Mouse (Mus musculus) bone marrow, adult 2 months (tissue): ENCODE results near the gene Rspo4. TPM values are rescaled to one million over a fixed set of nuclear protein-coding genes. Genes with fewer than 3 reads are reported as not detected.
A peak's percentile ranks its signal among the peaks of the same experiment; 100 is the strongest.

ENCODE experiments used
- H3K27ac ChIP-seq: fragments of 200-500 bp; 2 replicates; pipeline ENCODE4 v1.5.1; 2012; ENCODE audit warnings: low read depth, mild to moderate bottlenecking, control low read depth, inconsistent platforms, low read length; ENCODE audit not compliant: control insufficient read depth, poor library complexity, insufficient read depth
- H3K4me1 ChIP-seq: fragments of 200-500 bp; 2 replicates; pipeline ENCODE4 v1.6.1; 2011; ENCODE audit warnings: low read length; ENCODE audit not compliant: control insufficient read depth, insufficient read depth
- H3K4me3 ChIP-seq: fragments of 200-500 bp; replicated peaks from 2 replicates; pipeline ENCODE3; 2011; ENCODE audit warnings: mild to moderate bottlenecking, low read depth, low read length, control low read depth; ENCODE audit not compliant: control insufficient read depth
- CTCF ChIP-seq: fragments of 200-500 bp; IDR thresholded peaks from 2 replicates; pipeline ENCODE4 v1.5.1; 2011; ENCODE audit warnings: low read length, control low read depth; ENCODE audit not compliant: control insufficient read depth, insufficient read depth
- POLR2A ChIP-seq: fragments of 200-500 bp; IDR thresholded peaks from 2 replicates; pipeline ENCODE4 v1.6.1; 2011; ENCODE audit warnings: low read depth, mild to moderate bottlenecking, control low read depth, low read length, borderline replicate concordance; ENCODE audit not compliant: control insufficient read depth
- WGBS: fragments of 180-500 bp; shearing (Covaris S2); methylation state at CpG from one replicate; pipeline ENCODE4 v1.1.7; 2018; 5-methylcytosine and 5-hydroxymethylcytosine counted together
- polyA plus RNA-seq: library from polyadenylated mRNA; stranded (reverse); fragments of >200 nt; gene quantifications from 2 replicates; pipeline ENCODE4 v1.2.4, GENCODE M21; 2011; ENCODE audit warnings: low replicate concordance; ENCODE audit not compliant: missing spikeins, insufficient read depth, insufficient read length

Rspo4 gene
- polyA plus RNA-seq, 1 experiment, result not detected

DNA sequence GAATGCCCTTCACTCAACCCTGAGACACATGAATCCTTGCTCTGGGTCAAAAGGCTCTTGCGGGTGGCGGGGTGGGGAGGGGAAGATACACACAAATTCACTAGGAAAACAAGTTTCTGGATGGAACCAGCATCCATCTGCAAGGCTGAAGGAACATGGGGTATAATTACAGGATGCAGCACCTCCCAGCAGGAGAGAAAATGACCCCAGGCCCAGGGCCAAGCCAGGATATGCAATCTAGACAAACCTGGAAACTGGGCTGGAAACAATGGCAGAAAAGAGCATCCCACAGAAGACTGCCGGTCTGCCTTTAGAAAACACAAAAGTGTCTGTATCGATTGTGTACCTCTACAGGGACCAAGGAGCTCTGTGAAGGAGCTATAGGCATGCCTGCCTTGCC is 61.2 kb downstream of the Rspo4 start:
- TF ChIP-seq CTCF (no peak), POLR2A (no peak)
- Histone ChIP-seq H3K4me1 (no peaks in the 10 kb centered on the region), H3K27ac (no peak overlapping the region), H3K4me3 (no peak overlapping the region)
- 76% methylated on average over 4 of the region's 4 CpGs for WGBS

DNA sequence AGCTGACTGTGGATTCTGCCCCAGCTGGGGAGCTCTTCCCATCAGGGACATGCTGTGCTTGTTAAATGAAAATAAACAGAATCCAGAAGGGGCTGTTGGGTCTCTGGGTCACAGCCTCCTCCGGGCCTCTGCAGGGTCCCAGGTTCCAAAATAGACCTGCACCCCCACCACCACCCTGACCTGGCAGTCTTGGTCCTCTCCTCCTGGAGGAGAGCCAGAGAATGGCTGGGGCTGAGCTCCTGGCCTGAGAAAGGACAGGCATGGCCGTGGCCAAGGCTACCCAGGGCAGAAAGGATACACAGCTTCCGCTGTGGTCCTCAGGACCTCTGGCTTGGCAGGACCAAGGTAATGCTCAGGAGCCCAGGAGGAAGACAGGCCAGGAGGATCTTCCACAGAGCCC is 61.9 kb downstream of the Rspo4 start:
- 59% methylated on average over 3 of the region's 3 CpGs for WGBS
- Histone ChIP-seq H3K4me3 (no peak overlapping the region), H3K27ac (no peak overlapping the region), H3K4me1 (no peaks in the 10 kb centered on the region)
- no peak for TF ChIP-seq POLR2A
- TF ChIP-seq CTCF, result no peak

DNA sequence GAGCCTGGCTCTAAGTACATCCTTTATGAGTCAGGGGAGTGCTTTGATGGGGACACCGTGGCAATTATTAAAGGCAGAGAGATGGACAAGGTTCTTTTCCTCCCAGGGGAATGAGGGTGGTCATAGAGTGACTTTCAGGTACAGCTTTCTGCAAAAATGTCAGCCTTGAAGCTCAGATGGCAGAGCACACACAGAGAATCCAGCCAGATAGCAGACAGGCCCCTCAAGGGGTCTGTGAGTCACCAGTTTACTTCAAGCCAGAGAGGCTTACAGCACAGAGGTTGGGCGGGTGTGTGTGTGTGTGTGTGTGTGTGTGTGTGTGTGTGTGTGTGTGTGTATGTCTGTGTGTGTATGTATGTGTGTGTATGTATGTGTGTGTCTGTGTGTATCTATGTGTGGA is 64.3 kb downstream of the Rspo4 start:
- TF ChIP-seq CTCF, result no peak
- no peak for TF ChIP-seq POLR2A
- Histone ChIP-seq H3K27ac (no peak overlapping the region), H3K4me3 (no peak overlapping the region), H3K4me1 (peaks cover 2% of the 10 kb centered on the region; the same call in 1 of the 2 replicates)
- 78% methylated on average over 2 of the region's 2 CpGs for WGBS

DNA sequence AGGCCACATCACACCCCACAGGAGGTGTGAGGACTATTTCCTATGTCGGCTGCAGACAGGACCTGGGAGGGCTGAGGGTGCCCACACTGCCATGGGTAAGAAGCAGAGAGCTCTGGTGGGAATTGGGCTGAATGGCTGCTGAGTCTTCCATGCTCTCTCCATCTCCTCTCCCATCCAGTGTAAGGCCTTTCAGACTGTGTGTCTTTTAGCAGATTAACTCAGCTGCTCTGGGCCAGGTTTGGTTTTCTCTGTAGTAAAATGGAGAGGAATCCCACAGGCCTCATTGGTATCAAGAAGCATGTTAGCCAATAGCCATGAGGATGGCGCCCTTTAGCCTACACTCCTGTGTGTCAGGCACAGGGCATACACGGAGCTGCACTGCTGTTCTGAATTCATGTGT is 66.7 kb downstream of the Rspo4 start:
- Histone ChIP-seq H3K27ac (no peak overlapping the region), H3K4me3 (no peak overlapping the region), H3K4me1 (peaks cover 2% of the 10 kb centered on the region; the same call in 1 of the 2 replicates)
- 65% methylated on average over 3 of the region's 3 CpGs for WGBS
- TF ChIP-seq POLR2A (no peak), CTCF (no peak)

DNA sequence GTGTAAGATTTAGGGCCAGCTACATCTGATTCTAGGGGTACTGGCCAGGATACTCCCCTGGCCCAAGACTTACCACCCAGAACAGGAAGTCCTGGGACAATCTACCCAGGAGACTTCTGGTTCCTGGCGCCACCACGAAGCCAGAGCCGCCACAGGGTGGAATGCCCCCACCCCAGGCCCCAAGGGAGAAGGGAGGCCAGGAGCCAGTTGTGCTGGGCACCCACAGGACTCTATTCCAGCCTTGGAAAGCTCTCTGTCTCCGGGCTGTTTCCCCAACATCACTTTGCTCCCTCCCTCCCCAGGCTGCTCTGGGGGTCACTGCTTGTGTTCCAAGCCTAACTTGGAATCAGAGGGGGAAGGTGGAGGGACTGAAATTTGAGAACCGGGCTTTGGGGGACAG is 67.8 kb downstream of the Rspo4 start:
- Histone ChIP-seq H3K27ac (no peak overlapping the region), H3K4me1 (peaks cover 2% of the 10 kb centered on the region; the same call in 1 of the 2 replicates), H3K4me3 (no peak overlapping the region)
- WGBS, result 28% methylated on average over 5 of the region's 5 CpGs
- TF ChIP-seq POLR2A (no peak), CTCF (no peak)

DNA sequence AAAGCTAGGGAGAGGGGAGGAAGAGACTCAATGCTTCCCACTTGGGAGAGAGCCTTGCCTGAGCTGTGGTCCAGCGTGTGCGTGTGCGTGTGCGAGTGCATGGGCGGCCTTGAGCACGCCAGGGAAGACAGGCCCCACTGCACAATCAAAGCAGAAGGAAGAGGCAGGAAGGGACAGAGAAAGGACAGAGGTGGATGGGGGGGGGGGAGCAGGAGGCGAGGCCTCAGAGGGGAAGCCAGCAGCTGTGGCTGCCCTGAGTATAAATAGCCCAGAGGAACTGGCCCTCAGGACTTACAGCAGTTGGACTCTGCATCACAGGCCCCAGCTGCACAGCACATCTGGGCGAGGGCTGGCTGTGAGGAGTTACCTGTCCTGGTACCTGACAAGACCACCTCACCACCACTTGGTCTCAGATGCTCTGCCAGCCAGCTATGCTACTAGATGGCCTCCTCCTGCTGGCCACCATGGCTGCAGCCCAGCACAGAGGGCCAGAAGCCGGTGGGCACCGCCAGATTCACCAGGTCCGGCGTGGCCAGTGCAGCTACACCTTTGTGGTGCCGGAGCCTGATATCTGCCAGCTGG is 68.3 kb downstream of the Rspo4 start, which contains the start of gene Angpt4:
Gene Angpt4, plus strand, starts transcription at position 292 of the 582 bp plus-strand sequence.
- Histone ChIP-seq H3K4me3 (no peak within 1 kb of the TSS), H3K4me1 (peaks cover 2% of the 10 kb centered on the region; the same call in 1 of the 2 replicates), H3K27ac (no peak within 1 kb of the TSS)
- TF ChIP-seq POLR2A (peak; percentile 4; the same call in 1 of the 2 replicates), CTCF (no peak)
- WGBS, result 63% methylated on average over 13 of the region's 13 CpGs

DNA sequence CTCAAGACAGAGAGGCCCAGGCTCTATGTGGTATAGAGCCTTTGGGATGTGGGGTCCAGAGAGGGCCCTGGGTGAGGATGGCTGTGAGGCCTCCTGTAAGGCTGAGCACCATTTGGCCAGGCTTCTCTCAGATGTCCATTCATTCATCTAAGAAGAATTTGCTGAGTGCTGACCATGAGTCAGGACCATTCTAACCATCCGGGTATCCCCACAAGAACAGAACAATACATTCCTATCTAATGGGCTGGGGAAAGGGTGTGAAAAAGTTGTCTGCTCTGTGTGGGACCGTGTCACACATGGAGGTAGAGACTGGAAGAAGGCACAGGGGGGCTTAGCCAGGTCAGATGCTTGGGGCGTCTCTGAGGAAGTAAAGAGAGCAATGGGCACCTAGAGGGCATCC is 69.0 kb downstream of the Rspo4 start:
- TF ChIP-seq CTCF (no peak), POLR2A (no peak)
- no peak overlapping the region for H3K27ac ChIP-seq
- H3K4me3 ChIP-seq, result no peak overlapping the region
- peaks cover 2% of the 10 kb centered on the region; the same call in 1 of the 2 replicates for H3K4me1 ChIP-seq
- WGBS, result 67% methylated on average over 3 of the region's 3 CpGs

DNA sequence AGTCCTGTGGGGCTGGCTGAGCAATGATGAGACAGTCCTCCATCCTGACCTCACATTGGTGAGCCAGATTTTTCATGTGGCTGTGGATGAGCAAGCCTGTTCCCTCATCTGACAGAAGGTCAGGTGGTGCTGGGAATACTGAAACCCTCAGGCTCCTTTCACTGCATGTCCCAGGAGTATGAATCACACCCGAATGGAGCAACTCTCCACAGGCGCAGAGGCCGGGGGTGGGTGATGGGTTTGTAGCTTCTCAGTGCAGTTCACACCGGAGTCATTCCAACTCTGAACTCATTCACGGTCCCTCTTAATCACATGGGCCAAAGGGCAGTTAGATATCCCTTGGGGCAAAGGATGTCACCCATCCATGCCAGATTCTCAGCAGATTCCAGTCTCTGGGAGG is 71.4 kb downstream of the Rspo4 start:
- H3K27ac ChIP-seq, result no peak overlapping the region
- no peak overlapping the region for H3K4me3 ChIP-seq
- WGBS, result 74% methylated on average over 5 of the region's 5 CpGs
- TF ChIP-seq POLR2A (no peak), CTCF (no peak)
- peaks cover 2% of the 10 kb centered on the region; the same call in 1 of the 2 replicates for H3K4me1 ChIP-seq
